Mouse (Mus musculus): ENCODE results near the gene Jaml. TPM values are rescaled to one million over a fixed set of nuclear protein-coding genes. Genes with fewer than 3 reads are reported as not detected.
A peak's percentile ranks its signal among the peaks of the same experiment; 100 is the strongest.

The Jaml gene
- polyA plus RNA-seq, 1 experiment from 2014 or later = 0.19 TPM

DNA sequence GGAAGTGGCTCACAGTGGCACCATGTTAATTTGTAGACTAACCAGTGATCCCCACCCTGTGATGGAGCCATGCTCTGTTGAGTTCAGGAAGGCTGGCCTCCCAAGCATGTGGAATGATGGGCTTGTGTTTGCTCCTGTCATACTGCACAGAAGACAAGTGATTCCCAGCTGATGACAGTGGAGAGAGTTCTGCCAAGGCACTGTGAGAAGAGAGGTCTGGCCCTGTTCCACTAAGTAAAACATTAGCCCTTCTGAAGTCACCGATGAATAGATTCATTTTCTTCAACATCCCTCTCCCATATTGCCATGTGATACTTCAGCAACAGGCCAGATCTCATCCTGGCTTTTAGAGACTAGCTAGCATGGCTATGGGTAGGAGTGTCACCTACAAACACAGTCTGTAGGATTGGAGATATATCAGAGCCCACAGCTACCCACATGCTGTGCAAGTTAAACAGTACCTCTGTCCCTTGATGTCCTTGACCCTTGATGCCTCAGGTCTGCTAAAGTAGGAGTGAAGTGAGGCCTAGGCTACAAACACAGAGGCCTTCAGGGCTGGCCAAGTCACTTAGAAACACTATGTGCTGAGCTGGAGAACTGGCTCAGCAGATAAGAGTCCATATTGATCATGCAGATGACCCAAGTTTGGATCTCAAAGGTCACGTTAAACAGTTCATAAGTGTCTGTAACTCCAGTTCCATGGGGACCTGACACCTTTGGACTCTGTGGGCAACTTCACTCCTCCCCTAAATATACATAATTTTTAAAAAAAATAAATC is 26.8 kb downstream of the Jaml start:
- H3K4me1 ChIP-seq (replicated peaks) = peaks cover 9% of the 10 kb centered on the region
- H3K9me3 ChIP-seq (replicated peaks) = no peaks in the 10 kb centered on the region
- no peaks in the 10 kb centered on the region for H3K36me3 ChIP-seq
- H3K9ac ChIP-seq = no peak overlapping the region
- 0 out of 2 replicates have a peak, but pooled peaks cover 2% of the 10 kb centered on the region for H3K27me3 ChIP-seq
- 87% methylated on average over 2 of the region's 2 CpGs for WGBS
- ATAC-seq (replicated peaks; ENCODE audit: insufficient number of reproducible peaks, insufficient read depth, low FRiP score, low read depth) = no peak
- no peak overlapping the region for H3K4me3 ChIP-seq
- no peak overlapping the region for H3K4me2 ChIP-seq
- H3K27ac ChIP-seq = no peak overlapping the region

GRCm38 (mm10) chr9:45115706-45116105 is 36.7 kb downstream of the Jaml start:
- peak overlapping the region; percentile 45 for H3K4me3 ChIP-seq
- H3K4me1 ChIP-seq (replicated peaks) = peaks cover 9% of the 10 kb centered on the region
- no peak for ATAC-seq (replicated peaks; ENCODE audit: insufficient number of reproducible peaks, insufficient read depth, low FRiP score, low read depth)
- no peaks in the 10 kb centered on the region for H3K9me3 ChIP-seq (replicated peaks)
- H3K36me3 ChIP-seq = no peaks in the 10 kb centered on the region
- H3K4me2 ChIP-seq = peak overlapping the region; percentile 64
- WGBS = 4% methylated on average over 14 of the region's 14 CpGs
- no peak overlapping the region for H3K27ac ChIP-seq
- H3K9ac ChIP-seq = peak overlapping the region; percentile 42; the same call in 1 of the 2 replicates
- H3K27me3 ChIP-seq = peaks cover 11% of the 10 kb centered on the region

GRCm38 (mm10) chr9:45116819-45117218 is 37.8 kb downstream of the Jaml start:
- Histone ChIP-seq H3K4me1 (replicated peaks) (peaks cover 9% of the 10 kb centered on the region), H3K9ac (no peak overlapping the region), H3K27me3 (peaks cover 11% of the 10 kb centered on the region), H3K9me3 (replicated peaks) (no peaks in the 10 kb centered on the region), H3K36me3 (no peaks in the 10 kb centered on the region), H3K4me2 (no peak overlapping the region), H3K4me3 (no peak overlapping the region), H3K27ac (no peak overlapping the region)
- ATAC-seq (replicated peaks; ENCODE audit: insufficient number of reproducible peaks, insufficient read depth, low FRiP score, low read depth) = no peak
- WGBS = 61% methylated on average over 9 of the region's 9 CpGs

- no peaks in the 10 kb centered on the region for H3K36me3 ChIP-seq
- peak within 1 kb of the TSS; percentile 29 for H3K27ac ChIP-seq
- WGBS = under 1% methylated on average over 13 of the region's 13 CpGs
- H3K4me1 ChIP-seq (replicated peaks) = peaks cover 18% of the 10 kb centered on the region
- H3K27me3 ChIP-seq = peaks cover 11% of the 10 kb centered on the region
- peak within 1 kb of the TSS; percentile 72 for H3K4me2 ChIP-seq
- H3K4me3 ChIP-seq = peak within 1 kb of the TSS; percentile 56
- ATAC-seq (replicated peaks; ENCODE audit: insufficient number of reproducible peaks, insufficient read depth, low FRiP score, low read depth) = no peak
- no peaks in the 10 kb centered on the region for H3K9me3 ChIP-seq (replicated peaks)
- H3K9ac ChIP-seq = peak within 1 kb of the TSS; percentile 51
These were observed 38.9 kb downstream of the Jaml start, which contains the start of gene Scn2b for GRCm38 (mm10) chr9:45117741-45118431. Scn2b (plus strand) TSS chr9:45117782.

GRCm38 (mm10) chr9:45118552-45118951 is 39.6 kb downstream of the Jaml start:
- no peak overlapping the region for H3K27ac ChIP-seq
- peaks cover 18% of the 10 kb centered on the region for H3K4me1 ChIP-seq (replicated peaks)
- no peaks in the 10 kb centered on the region for H3K9me3 ChIP-seq (replicated peaks)
- peaks cover 11% of the 10 kb centered on the region; the same call in 1 of the 2 replicates for H3K27me3 ChIP-seq
- peak overlapping the region; percentile 27; the same call in 1 of the 2 replicates for H3K9ac ChIP-seq
- whole genome bisulfite sequencing = 25% methylated on average over 10 of the region's 10 CpGs
- H3K4me2 ChIP-seq = peak overlapping the region; percentile 72
- no peaks in the 10 kb centered on the region for H3K36me3 ChIP-seq
- no peak for ATAC-seq (replicated peaks; ENCODE audit: insufficient number of reproducible peaks, insufficient read depth, low FRiP score, low read depth)
- H3K4me3 ChIP-seq = peak overlapping the region; percentile 56

- H3K4me2 ChIP-seq = no peak overlapping the region
- H3K27me3 ChIP-seq = peaks cover 11% of the 10 kb centered on the region; the same call in 1 of the 2 replicates
- no peak overlapping the region for H3K9ac ChIP-seq
- H3K4me1 ChIP-seq (replicated peaks) = peaks cover 18% of the 10 kb centered on the region
- ATAC-seq (replicated peaks; ENCODE audit: insufficient number of reproducible peaks, insufficient read depth, low FRiP score, low read depth) = no peak
- H3K27ac ChIP-seq = no peak overlapping the region
- H3K4me3 ChIP-seq = no peak overlapping the region
- H3K36me3 ChIP-seq = no peaks in the 10 kb centered on the region
- 91% methylated on average over 8 of the region's 8 CpGs for WGBS
- H3K9me3 ChIP-seq (replicated peaks) = no peaks in the 10 kb centered on the region
These were observed 40.5 kb downstream of the Jaml start for GRCm38 (mm10) chr9:45119316-45119953.

- ATAC-seq (replicated peaks; ENCODE audit: insufficient number of reproducible peaks, insufficient read depth, low FRiP score, low read depth) = no peak
- WGBS = 90% methylated on average over 14 of the region's 14 CpGs
- H3K36me3 ChIP-seq = no peaks in the 10 kb centered on the region
These were observed 41.1 kb downstream of the Jaml start for GRCm38 (mm10) chr9:45119954-45120530.

DNA sequence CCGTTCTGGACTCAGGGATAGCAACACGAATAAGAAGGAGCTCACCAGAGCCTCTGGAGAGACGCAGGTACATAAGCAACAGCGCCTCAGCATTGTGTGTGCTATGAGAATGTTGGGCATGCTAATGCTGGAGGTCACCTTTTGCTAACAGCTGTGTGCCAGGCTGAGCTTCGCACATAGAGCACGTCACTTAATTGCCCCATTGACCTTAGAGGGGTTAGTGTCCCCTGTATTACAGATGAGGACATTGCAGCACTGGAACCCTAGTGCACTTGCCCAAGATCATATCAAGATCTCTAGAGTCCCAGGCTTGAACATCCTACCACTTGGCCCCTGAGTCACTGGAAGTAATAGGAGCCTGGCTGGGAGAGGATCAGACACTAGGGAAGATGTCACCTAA is 41.6 kb downstream of the Jaml start:
- H3K9ac ChIP-seq = no peak overlapping the region
- no peak overlapping the region for H3K27ac ChIP-seq
- peaks cover 11% of the 10 kb centered on the region; the same call in 1 of the 2 replicates for H3K27me3 ChIP-seq
- no peaks in the 10 kb centered on the region for H3K9me3 ChIP-seq (replicated peaks)
- 83% methylated on average over 6 of the region's 6 CpGs for WGBS
- H3K4me3 ChIP-seq = no peak overlapping the region
- H3K36me3 ChIP-seq = no peaks in the 10 kb centered on the region
- peaks cover 18% of the 10 kb centered on the region for H3K4me1 ChIP-seq (replicated peaks)
- no peak for ATAC-seq (replicated peaks; ENCODE audit: insufficient number of reproducible peaks, insufficient read depth, low FRiP score, low read depth)
- no peak overlapping the region for H3K4me2 ChIP-seq

More at GRCm38 (mm10) chr9:45119954-45120530, 41.1 kb downstream of the Jaml start:
- Histone ChIP-seq H3K9me3 (replicated peaks) (no peaks in the 10 kb centered on the region), H3K4me3 (no peak overlapping the region), H3K27me3 (peaks cover 11% of the 10 kb centered on the region; the same call in 1 of the 2 replicates), H3K27ac (no peak overlapping the region), H3K4me1 (replicated peaks) (peaks cover 18% of the 10 kb centered on the region), H3K9ac (no peak overlapping the region), H3K4me2 (no peak overlapping the region)

DNA sequence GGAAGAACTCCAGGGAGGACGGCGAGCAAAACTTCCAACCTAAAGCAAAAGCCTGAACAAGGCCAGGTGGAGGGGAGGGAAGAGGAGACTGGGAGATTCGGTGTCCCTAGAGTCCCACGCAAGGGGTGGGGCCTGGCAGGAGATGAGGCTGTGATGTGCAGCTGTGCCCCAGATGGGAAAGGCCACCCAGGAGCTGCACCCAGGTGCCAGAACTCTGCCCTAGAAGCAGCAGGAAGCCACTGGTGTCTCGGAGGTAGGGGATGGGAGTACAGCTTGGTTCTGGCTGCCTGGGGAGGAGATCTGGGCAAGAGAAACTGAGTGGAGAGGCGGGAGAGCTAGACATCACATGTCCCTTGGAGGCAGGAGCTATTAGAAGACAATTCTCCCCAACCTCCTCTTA is 42.0 kb downstream of the Jaml start:
- H3K27me3 ChIP-seq = peaks cover 11% of the 10 kb centered on the region; the same call in 1 of the 2 replicates
- WGBS = 49% methylated on average over 6 of the region's 6 CpGs

GRCm38 (mm10) chr9:45121769-45122168 is 42.8 kb downstream of the Jaml start:
- Histone ChIP-seq H3K4me2 (peak overlapping the region; percentile 65), H3K4me1 (replicated peaks) (peaks cover 12% of the 10 kb centered on the region), H3K27ac (peak overlapping the region; percentile 45; the same call in 1 of the 2 replicates), H3K36me3 (no peaks in the 10 kb centered on the region), H3K27me3 (peaks cover 12% of the 10 kb centered on the region; the same call in 1 of the 2 replicates), H3K9me3 (replicated peaks) (no peaks in the 10 kb centered on the region), H3K4me3 (peak overlapping the region; percentile 29), H3K9ac (0 out of 2 replicates have a peak overlapping the region, but pooled peaks have one; percentile 28)
- ATAC-seq (replicated peaks; ENCODE audit: insufficient number of reproducible peaks, insufficient read depth, low FRiP score, low read depth) = 0 out of 2 replicates have a peak, but pooled peaks have one; percentile 27
- under 1% methylated on average over 10 of the region's 10 CpGs for WGBS

More for the DNA sequence above, 42.0 kb downstream of the Jaml start:
- Histone ChIP-seq H3K36me3 (no peaks in the 10 kb centered on the region), H3K4me1 (replicated peaks) (peaks cover 14% of the 10 kb centered on the region), H3K27ac (no peak overlapping the region), H3K4me3 (no peak overlapping the region), H3K4me2 (no peak overlapping the region), H3K9me3 (replicated peaks) (no peaks in the 10 kb centered on the region), H3K9ac (no peak overlapping the region)
- ATAC-seq (replicated peaks; ENCODE audit: insufficient number of reproducible peaks, insufficient read depth, low FRiP score, low read depth) = no peak
